Mouse (Mus musculus) erythroblast, adult 5-6 weeks (primary cell): ENCODE data around the gene Tfip11. TPM values are rescaled to one million over a fixed set of nuclear protein-coding genes. Genes with fewer than 3 reads are reported as not detected.

Experiments used
- ATAC-seq: replicated peaks from 2 replicates; pipeline ENCODE4 v1.8.0; 2016; ENCODE audit warnings: moderate number of reproducible peaks, mild to moderate bottlenecking, moderate TSS enrichment, inconsistent platforms; ENCODE audit not compliant: poor library complexity, low FRiP score, severe bottlenecking
- total RNA-seq, 2 experiments: library from RNA; stranded (forward) in 1 of 2; stranded (reverse) in 1 of 2; fragments of 150-400 nt in 1 of 2; fragments of 200-764, 138-1000 nt in 1 of 2; gene quantifications; 2 replicates each; pipeline versions ENCODE4 v1.2.3 to v1.2.4; 2015 to 2017; ENCODE audit warnings: low replicate concordance in 2 of 2

The Tfip11 gene
- total RNA-seq (2015; ENCODE audit: low replicate concordance) (3.5 and 4.6 TPM in 2 replicates), total RNA-seq (2017; ENCODE audit: low replicate concordance) (3.9 and 11.2 TPM in 2 replicates)

DNA sequence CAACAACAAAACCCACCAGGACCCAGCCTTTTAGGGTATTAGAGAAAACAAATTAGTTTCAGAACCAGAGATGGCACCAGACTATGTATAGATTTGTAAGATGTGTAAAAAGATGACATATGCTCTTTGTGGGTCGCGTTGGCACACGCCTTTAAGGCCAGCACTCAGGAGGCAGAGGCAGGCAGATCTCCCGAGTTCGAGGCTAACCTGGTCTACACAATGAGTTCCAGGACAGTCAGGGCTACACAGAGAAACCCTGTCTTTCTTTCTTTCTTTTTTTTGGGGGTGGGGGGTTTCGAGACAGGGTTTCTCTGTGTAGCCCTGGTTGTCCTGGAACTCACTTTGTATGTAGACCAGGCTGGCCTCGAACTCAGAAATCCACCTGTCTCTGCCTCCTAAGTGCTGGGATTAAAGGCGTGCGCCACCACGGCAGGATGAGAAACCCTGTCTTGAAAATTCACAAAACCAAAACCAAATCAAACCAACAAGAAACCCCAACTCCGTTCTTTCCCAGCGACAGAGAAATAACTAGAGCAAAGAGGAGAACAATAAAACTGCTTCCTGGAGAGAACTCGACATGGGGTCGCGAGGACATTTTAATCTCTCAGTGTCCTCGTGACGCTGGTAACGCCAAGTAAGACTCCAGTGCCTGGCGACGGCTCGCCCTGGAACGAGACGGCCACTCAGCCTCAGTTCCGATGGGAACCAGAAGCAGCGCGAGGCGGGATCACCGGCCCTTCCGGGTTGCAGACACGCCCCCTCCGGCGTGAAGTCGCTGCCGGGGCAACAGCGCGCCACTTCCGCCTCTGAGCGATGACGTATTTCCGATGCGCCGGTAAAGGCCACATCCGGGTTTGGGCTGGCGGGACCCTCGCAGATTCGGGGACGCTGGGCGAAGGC, at the start of gene Tfip11:
TSS of gene Tfip11 (plus strand) at position 813 of the 900 bp plus-strand sequence.
- peak; percentile 98 for ATAC-seq

GRCm38 (mm10) chr5:112276907-112277348, 49.2 kb upstream of the Tfip11 start:
- ATAC-seq: peak; percentile 4; the same call in 1 of the 2 replicates

- ATAC-seq: no peak
Observed at GRCm38 (mm10) chr5:112277906-112278470, 48.2 kb upstream of the Tfip11 start.

GRCm38 (mm10) chr5:112279181-112280021, 46.8 kb upstream of the Tfip11 start:
- no peak for ATAC-seq

DNA sequence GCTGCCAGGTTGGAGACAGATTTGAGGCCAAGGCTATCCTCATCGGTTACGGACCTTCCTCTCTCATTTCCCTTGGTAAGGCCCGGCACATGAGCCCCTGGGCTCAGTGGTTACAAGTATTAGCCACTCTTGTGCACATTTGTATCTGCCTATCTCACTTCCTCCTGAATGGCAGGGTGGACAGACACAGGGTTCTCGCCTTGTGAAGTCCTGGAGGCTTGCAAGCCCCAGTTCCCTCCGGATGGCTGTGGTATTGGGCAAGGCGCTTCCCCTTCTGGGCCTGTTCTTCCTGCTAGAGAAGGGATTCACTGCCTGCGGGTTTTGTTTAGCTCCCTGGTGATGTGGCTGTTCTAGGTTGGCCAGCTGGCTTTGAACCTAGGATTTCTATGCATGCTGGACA, 46.0 kb upstream of the Tfip11 start:
- ATAC-seq: no peak

- no peak for ATAC-seq
Observed at GRCm38 (mm10) chr5:112280863-112281660, 45.1 kb upstream of the Tfip11 start.

DNA sequence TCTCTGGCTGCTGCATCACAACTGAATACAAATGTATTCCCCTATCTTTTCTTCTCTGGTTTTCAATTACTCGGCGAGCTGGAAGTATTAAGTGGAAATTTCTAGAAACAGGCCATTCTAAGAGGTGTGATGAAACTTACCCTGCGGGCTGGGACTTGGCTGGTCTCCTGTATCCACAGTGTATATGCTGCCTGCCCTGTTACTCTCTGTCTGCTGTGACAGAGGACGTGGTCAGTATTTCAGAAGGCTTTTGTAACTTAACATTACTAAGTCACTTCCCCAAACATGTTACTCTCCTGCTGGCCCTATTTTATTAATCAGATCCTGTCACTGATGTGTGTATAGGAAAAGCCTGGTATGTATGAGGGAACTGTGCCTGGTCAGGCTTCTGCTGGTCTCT, 44.5 kb upstream of the Tfip11 start:
- ATAC-seq: no peak

GRCm38 (mm10) chr5:112282123-112282779, 43.9 kb upstream of the Tfip11 start:
- ATAC-seq: no peak

- ATAC-seq: no peak
Observed at GRCm38 (mm10) chr5:112282780-112283482, 43.2 kb upstream of the Tfip11 start.

DNA sequence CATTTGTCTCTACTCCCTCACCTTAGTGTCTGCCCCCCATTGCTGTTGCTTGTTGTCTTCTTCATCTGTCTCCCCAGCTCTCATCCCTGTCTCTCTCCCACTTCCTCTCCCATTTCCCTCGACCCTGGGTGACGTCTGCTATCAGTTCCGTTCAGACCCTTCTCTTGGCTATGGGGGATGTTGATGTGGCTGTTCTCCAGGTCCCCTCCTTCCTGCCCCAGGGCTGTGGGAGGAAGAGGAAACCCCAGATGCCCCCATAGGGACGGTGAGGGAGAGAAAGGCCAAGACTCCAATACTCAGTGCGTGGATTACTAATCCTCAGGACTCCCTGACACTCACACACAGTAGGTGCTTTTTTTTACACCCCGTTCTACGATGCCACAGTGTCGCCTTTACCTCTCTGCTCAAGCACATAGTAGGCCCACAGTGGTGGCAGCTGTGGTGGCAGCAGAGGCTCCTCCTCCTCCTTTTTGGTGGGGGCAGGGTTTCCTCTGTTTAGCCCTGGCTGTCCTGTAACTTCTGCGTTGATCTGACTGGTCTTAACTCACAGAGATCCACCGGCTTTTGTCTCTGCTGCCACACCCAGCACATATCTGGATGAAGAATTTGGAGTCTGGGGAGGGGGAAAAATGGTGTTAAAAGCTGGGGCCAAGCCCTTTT, 42.5 kb upstream of the Tfip11 start:
- ATAC-seq: no peak

DNA sequence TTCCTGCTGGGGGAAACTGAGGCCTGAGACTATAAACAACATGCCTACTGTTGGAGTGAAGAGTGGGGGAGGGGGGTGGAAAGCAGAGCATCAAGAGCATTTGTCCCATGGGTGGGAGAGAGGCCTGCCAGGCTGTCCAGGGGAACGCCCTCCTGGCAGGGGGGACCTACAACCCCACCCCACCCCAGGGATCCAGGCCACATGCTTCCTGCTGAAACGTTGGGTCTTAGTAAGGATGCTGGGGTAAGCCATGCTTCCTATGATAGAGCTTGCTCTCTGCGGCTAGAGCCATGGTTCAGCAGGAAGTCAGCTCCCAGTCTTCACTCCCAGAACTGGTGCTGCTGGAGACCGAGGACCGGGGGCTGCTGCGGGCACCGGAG, 42.0 kb upstream of the Tfip11 start:
- no peak for ATAC-seq

DNA sequence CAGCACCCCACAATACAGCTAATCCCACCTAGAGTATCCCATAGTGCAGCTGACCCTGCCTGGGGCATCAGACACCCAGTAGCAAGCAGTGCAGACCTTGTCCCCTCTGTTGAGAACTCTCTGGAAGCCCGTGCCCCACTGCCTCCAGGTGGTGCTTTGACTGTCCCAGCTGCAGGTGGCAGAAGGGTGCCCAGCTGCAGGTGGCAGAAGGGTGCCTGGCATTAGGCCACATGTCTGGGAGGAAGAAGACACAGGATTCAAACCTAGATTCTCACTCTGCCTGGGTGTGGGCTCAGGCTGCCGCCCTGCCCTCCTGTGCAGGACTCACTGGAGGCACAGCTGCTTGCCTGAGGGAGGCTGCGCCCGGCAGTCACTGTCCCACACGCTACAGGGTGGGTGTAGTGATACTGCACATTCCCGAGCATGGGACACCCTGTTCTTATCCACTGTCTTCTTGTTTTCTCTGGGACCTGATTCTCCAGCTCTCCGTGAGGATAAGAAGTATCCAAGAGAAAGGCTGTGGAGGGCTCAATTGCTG, 40.5 kb upstream of the Tfip11 start:
- ATAC-seq: no peak

DNA sequence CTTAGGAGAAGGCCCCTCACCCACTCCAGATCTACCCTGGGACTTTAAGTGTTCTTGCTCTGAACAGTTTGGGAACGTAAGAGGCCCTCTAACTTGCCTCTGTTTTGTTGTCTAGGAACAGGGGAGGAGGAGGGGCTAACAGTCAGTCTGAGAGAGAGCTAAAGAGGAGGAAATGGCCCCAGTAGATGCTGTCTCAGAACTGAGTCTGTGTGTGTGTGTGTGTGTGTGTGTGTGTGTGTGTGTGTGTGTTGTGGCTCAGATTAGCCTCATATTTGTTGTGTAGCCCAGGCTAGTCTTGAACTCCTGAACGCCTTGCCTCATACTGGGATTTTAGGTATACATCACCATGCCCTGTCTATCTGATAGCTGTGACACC, 39.6 kb upstream of the Tfip11 start:
- ATAC-seq: no peak

GRCm38 (mm10) chr5:112286984-112287641, 39.0 kb upstream of the Tfip11 start:
- no peak for ATAC-seq

DNA sequence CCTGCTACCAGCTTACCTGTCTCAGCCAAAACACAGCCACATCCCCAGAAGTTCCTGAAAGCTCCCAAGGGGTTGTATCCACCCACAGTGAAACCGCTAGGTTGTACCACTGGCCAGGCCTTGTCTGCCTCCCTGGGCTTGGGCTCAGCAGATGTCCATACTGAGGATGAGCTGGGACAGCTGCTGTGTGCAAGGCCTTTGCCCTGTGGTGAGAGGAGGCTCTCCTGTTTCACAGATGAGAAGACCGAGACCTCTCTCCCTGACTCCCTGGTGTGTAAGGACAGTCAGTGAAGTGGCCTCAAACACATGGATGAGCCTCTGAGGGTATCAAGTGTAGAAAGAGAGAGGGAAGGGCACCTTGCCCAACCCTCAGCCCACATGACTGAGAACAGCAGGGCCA, 38.5 kb upstream of the Tfip11 start:
- ATAC-seq: no peak

- ATAC-seq: no peak
Observed at GRCm38 (mm10) chr5:112288193-112289141, 37.7 kb upstream of the Tfip11 start.
